ENCODE assay signal across 8 mouse cellular contexts in genomic region chr10:76964436-76964835, GRCm38 (mm10). TPM values are rescaled to one million over a fixed set of nuclear protein-coding genes. Genes with fewer than 3 reads are reported as not detected.
DNase-seq lines count a peak whose midpoint lies in the region; ATAC-seq lines count a peak whose summit lies in the region.

No protein-coding gene starts in this region.

- H3K36me3 ChIP-seq in neural tube, embryonic 14.5 days (ENCODE audit: control insufficient read depth, insufficient read depth, low read length), result no peaks in the 10 kb centered on the region

- H3K4me1 ChIP-seq in neural tube, embryonic 14.5 days (ENCODE audit: control insufficient read depth, insufficient read depth, low read length), result peaks cover 13% of the 10 kb centered on the region

- H3K9me3 ChIP-seq in neural tube, embryonic 14.5 days (ENCODE audit: control insufficient read depth, low read length), result no peaks in the 10 kb centered on the region

- ATAC-seq in neural tube, embryonic 14.5 days (ENCODE audit: low read depth), result no peak

- WGBS in neural tube, embryonic 14.5 days, result 13% methylated on average over 6 of the region's 6 CpGs

- H3K4me2 ChIP-seq in neural tube, embryonic 14.5 days (ENCODE audit: low read depth, low read length), result no peak overlapping the region

- H3K27me3 ChIP-seq in neural tube, embryonic 14.5 days (ENCODE audit: control insufficient read depth, insufficient read depth, low read length), result no peaks in the 10 kb centered on the region

- no peak overlapping the region for H3K4me3 ChIP-seq in neural tube, embryonic 14.5 days (ENCODE audit: low read depth, low read length)

- DNase-seq in heart, adult 11 months, result peak; percentile 95
- no peak for DNase-seq in heart, adult 8-10 months (ENCODE audit: low spot score)
- peak; percentile 6 to 37 for DNase-seq in heart, adult 9 months (ENCODE audit: low spot score in 2 of 2)
- peak; percentile 52 to 61 for DNase-seq in kidney, postnatal 36 days
- DNase-seq in right cerebral cortex, postnatal 4 days, result no peak
- DNase-seq in thymus, postnatal 10 days (ENCODE audit: low spot score in 2 of 2), result no peak
- no peak for DNase-seq in layer of hippocampus, adult 8-10 months (ENCODE audit: low spot score in 2 of 2)

- H3K9ac ChIP-seq in neural tube, embryonic 14.5 days (replicated peaks; ENCODE audit: low read depth, low read length), result no peak overlapping the region

- peak overlapping the region; percentile 39; the same call in 1 of the 2 replicates for H3K27ac ChIP-seq in neural tube, embryonic 14.5 days (ENCODE audit: low read depth, low read length)

RNA-seq across cellular contexts. Expression of gene Pcbp3, which starts 2.7 kb away (rescaled TPM):
- 1 to 10 TPM; 2.5 to 4.3 (median 3.1) TPM for total RNA-seq in heart, adult 8-10 months (2022)
- polyA plus RNA-seq in neural tube, embryonic 14.5 days (2014; fragmentation: Nextera tagmentation; extraction: Ambion mirVana), result 45.8 and 60.8 TPM in 2 replicates
- total RNA-seq in layer of hippocampus, adult 8-10 months (2022), result 10 to 100 TPM; 58.1 to 68.9 (median 61.3) TPM

Comparison
In these comparisons a context has a peak if more than half of its experiments do, and no peak if none do; other contexts are left out.
1. DNase-seq: peak in heart, adult 11 months (single experiment), heart, adult 9 months (2 of 2) and kidney, postnatal 36 days (2 of 2); none in heart, adult 8-10 months (single experiment), right cerebral cortex, postnatal 4 days (single experiment), thymus, postnatal 10 days (0 of 2) and layer of hippocampus, adult 8-10 months (0 of 2).
2. RNA of gene Pcbp3, which starts 2.7 kb away (total RNA-seq): 58.1 to 68.9 TPM in layer of hippocampus, adult 8-10 months; 2.5 to 4.3 TPM in heart, adult 8-10 months; every median in the first group is over 10 times any median in the second.